Mouse (Mus musculus) neural tube, embryonic 11.5 days (tissue): Measurements from ENCODE around the gene Cox8b. TPM values are rescaled to one million over a fixed set of nuclear protein-coding genes. Genes with fewer than 3 reads are reported as not detected.
"Not testable (repeated sequence)": the region's sequence is repeated elsewhere in the genome, so short reads cannot be mapped to it uniquely, and the experiment has no call there.

Source experiments
- ATAC-seq: fragments of 200-750 bp; cut with Nextera tagmentation; 2 replicates; pipeline ENCODE4 v1.8.0; 2017; ENCODE audit warnings: moderate number of reproducible peaks, mild to moderate bottlenecking, moderate TSS enrichment, moderate library complexity; ENCODE audit not compliant: insufficient read depth, low FRiP score, low TSS enrichment
- DNase-seq: peaks from one replicate; pipeline ENCODE4 v3.0.0-alpha.2; 2015; ENCODE audit warnings: low spot score
- H3K27ac ChIP-seq: fragments of 300-500 bp; sonication (generic); 2 replicates; pipeline ENCODE4 v1.5.1; 2014; ENCODE audit warnings: low read depth, mild to moderate bottlenecking, low read length
- H3K27me3 ChIP-seq: fragments of 300-500 bp; sonication (generic); 2 replicates; pipeline ENCODE4 v1.6.1; 2014; ENCODE audit warnings: mild to moderate bottlenecking, low read length, mixed read lengths; ENCODE audit not compliant: control insufficient read depth, insufficient read depth
- H3K36me3 ChIP-seq: fragments of 300-500 bp; sonication (generic); 2 replicates; pipeline ENCODE4 v1.6.1; 2014; ENCODE audit warnings: mild to moderate bottlenecking, low read length, moderate library complexity, mixed read lengths; ENCODE audit not compliant: control insufficient read depth, insufficient read depth
- H3K4me1 ChIP-seq: fragments of 300-500 bp; sonication (generic); 2 replicates; pipeline ENCODE4 v1.6.1; 2014; ENCODE audit warnings: low read length, mixed read lengths; ENCODE audit not compliant: control insufficient read depth, insufficient read depth
- H3K4me2 ChIP-seq: fragments of 300-500 bp; sonication (generic); 2 replicates; pipeline ENCODE4 v1.6.1; 2014; ENCODE audit warnings: low read depth, mild to moderate bottlenecking, moderate library complexity
- H3K4me3 ChIP-seq: fragments of 300-500 bp; sonication (generic); 2 replicates; pipeline ENCODE4 v1.5.1; 2014; ENCODE audit warnings: low read depth, low read length
- H3K9ac ChIP-seq: fragments of 300-500 bp; sonication (generic); 2 replicates; pipeline ENCODE4 v1.6.1; 2014; ENCODE audit warnings: mild to moderate bottlenecking, low read length
- H3K9me3 ChIP-seq: fragments of 300-500 bp; sonication (generic); 2 replicates; pipeline ENCODE4 v1.6.1; 2016; ENCODE audit warnings: low read length; ENCODE audit not compliant: control insufficient read depth
- WGBS: fragments of 180-500 bp; shearing (Covaris S2); extraction: QIAGEN DNeasy Blood & Tissue Kit; methylation state at CpG from one replicate; pipeline ENCODE4 v1.1.7; 2014; 5-methylcytosine and 5-hydroxymethylcytosine counted together
- polyA plus RNA-seq: library from polyadenylated mRNA; unstranded; fragments of >200 nt; fragmentation: Nextera tagmentation; extraction: Ambion mirVana; gene quantifications from 2 replicates; pipeline ENCODE4 v1.2.1, GENCODE M21; 2014

Cox8b gene
- polyA plus RNA-seq, 1 experiment from 2014 or later: 0.81 TPM

DNA sequence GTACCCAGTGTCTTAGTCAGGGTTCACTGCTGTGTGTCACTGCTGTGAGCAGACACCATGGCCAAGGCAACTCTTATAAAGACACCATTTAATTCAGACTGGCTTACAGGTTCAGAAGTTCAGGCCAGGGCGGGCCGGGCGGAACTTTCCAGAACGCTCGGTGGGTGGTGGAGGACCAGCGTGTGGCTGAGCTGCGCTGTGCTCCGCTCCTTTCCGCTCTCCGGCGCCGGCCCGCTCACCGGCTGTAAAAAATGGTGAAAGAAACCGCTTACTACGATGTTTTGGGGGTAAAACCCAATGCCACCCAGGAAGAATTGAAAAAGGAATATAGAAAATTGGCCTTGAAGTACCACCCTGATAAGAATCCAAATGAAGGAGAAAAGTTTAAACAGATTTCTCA, 9.6 kb downstream of the Cox8b start:
- H3K9me3 ChIP-seq: not testable (repeated sequence)
- H3K36me3 ChIP-seq: peaks cover 17% of the 10 kb centered on the region
- WGBS: 95% methylated on average over 16 of the region's 16 CpGs

DNA sequence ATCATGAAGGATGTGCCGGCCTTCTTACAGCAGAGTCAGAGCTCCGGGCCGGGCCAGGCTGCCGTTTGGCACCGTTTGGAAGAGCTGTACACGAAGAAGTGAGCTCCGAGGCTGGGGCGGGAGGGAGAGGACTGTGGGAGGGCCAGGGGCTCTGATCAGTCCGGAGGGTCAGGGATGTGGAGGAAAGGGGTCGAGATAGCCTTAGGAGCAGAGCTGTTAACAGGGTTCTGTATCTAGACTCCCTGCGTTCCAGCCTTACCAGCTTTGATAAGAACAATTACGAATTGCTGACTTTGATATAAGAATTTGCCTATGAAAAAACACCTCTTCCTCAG, 17.8 kb downstream of the Cox8b start:
- peak; percentile 59 for ATAC-seq
- peak overlapping the region; percentile 71 for H3K4me2 ChIP-seq
- no peaks in the 10 kb centered on the region for H3K27me3 ChIP-seq
- 0 out of 2 replicates have a peak, but pooled peaks cover 5% of the 10 kb centered on the region for H3K4me1 ChIP-seq
- H3K27ac ChIP-seq: peak overlapping the region; percentile 70; the same call in 1 of the 2 replicates
- no peak for DNase-seq
- H3K36me3 ChIP-seq: peaks cover 3% of the 10 kb centered on the region
- WGBS: under 1% methylated on average over 12 of the region's 12 CpGs
- H3K4me3 ChIP-seq: peak overlapping the region; percentile 66
- H3K9ac ChIP-seq: peak overlapping the region; percentile 58
- H3K9me3 ChIP-seq: no peaks in the 10 kb centered on the region

More for the DNA sequence above, 9.6 kb downstream of the Cox8b start:
- H3K4me2 ChIP-seq, H3K4me1 ChIP-seq, ATAC-seq, DNase-seq, H3K4me3 ChIP-seq, H3K27me3 ChIP-seq, H3K9ac ChIP-seq, H3K27ac ChIP-seq: not testable (repeated sequence)

GRCm38 (mm10) chr7:140881696-140882468, 18.4 kb downstream of the Cox8b start, which contains the start of the genes Psmd13 and Sirt3:
Psmd13 (plus strand) TSS chr7:140881968.
Sirt3 (minus strand) TSS chr7:140882309.
- peak within 1 kb of the TSS; percentile 58 for H3K9ac ChIP-seq
- H3K36me3 ChIP-seq: no peaks in the 10 kb centered on the region; the same call in 1 of the 2 replicates
- H3K27ac ChIP-seq: peak within 1 kb of the TSS; percentile 70
- H3K4me1 ChIP-seq: 0 out of 2 replicates have a peak, but pooled peaks cover 5% of the 10 kb centered on the region
- DNase-seq (peak; percentile 95), ATAC-seq (peak; percentile 94)
- H3K4me2 ChIP-seq: peak within 1 kb of the TSS; percentile 71
- under 1% methylated on average over 59 of the region's 59 CpGs for WGBS
- H3K4me3 ChIP-seq: peak within 1 kb of the TSS; percentile 66
- no peaks in the 10 kb centered on the region for H3K27me3 ChIP-seq
- H3K9me3 ChIP-seq: no peaks in the 10 kb centered on the region

- H3K4me1 ChIP-seq: 0 out of 2 replicates have a peak, but pooled peaks cover 5% of the 10 kb centered on the region
- ATAC-seq (no peak), DNase-seq (no peak)
Measured at GRCm38 (mm10) chr7:140880865-140881515, 19.3 kb downstream of the Cox8b start.

GRCm38 (mm10) chr7:140880419-140880818, 19.8 kb downstream of the Cox8b start:
- no peak overlapping the region for H3K4me2 ChIP-seq
- no peak for ATAC-seq
- no peaks in the 10 kb centered on the region for H3K27me3 ChIP-seq
- H3K27ac ChIP-seq: no peak overlapping the region
- H3K4me1 ChIP-seq: 0 out of 2 replicates have a peak, but pooled peaks cover 5% of the 10 kb centered on the region
- WGBS: 88% methylated on average over 3 of the region's 3 CpGs
- no peak overlapping the region for H3K4me3 ChIP-seq
- DNase-seq: no peak
- no peaks in the 10 kb centered on the region for H3K36me3 ChIP-seq
- no peaks in the 10 kb centered on the region for H3K9me3 ChIP-seq
- no peak overlapping the region for H3K9ac ChIP-seq

More at GRCm38 (mm10) chr7:140880865-140881515, 19.3 kb downstream of the Cox8b start:
- peak overlapping the region; percentile 58 for H3K9ac ChIP-seq
- H3K4me2 ChIP-seq: peak overlapping the region; percentile 71
- H3K36me3 ChIP-seq: no peaks in the 10 kb centered on the region
- no peaks in the 10 kb centered on the region for H3K27me3 ChIP-seq
- no peaks in the 10 kb centered on the region for H3K9me3 ChIP-seq
- peak overlapping the region; percentile 70; the same call in 1 of the 2 replicates for H3K27ac ChIP-seq
- 35% methylated on average over 8 of the region's 8 CpGs for WGBS
- peak overlapping the region; percentile 66 for H3K4me3 ChIP-seq

GRCm38 (mm10) chr7:140879355-140879754, 20.9 kb downstream of the Cox8b start:
- no peak overlapping the region for H3K4me2 ChIP-seq
- H3K36me3 ChIP-seq: no peaks in the 10 kb centered on the region
- no peaks in the 10 kb centered on the region for H3K27me3 ChIP-seq
- H3K9me3 ChIP-seq: no peaks in the 10 kb centered on the region
- no peak overlapping the region for H3K9ac ChIP-seq
- H3K4me3 ChIP-seq: no peak overlapping the region
- no peak for ATAC-seq
- no peak overlapping the region for H3K27ac ChIP-seq
- WGBS: 95% methylated on average over 7 of the region's 7 CpGs
- 0 out of 2 replicates have a peak, but pooled peaks cover 5% of the 10 kb centered on the region for H3K4me1 ChIP-seq
- DNase-seq: no peak

- H3K4me3 ChIP-seq: no peak overlapping the region
- H3K4me2 ChIP-seq: no peak overlapping the region
- 88% methylated on average over 6 of the region's 6 CpGs for WGBS
- no peak overlapping the region for H3K27ac ChIP-seq
- H3K27me3 ChIP-seq: no peaks in the 10 kb centered on the region
- H3K4me1 ChIP-seq: 0 out of 2 replicates have a peak, but pooled peaks cover 2% of the 10 kb centered on the region
- ATAC-seq (no peak), DNase-seq (no peak)
- no peak overlapping the region for H3K9ac ChIP-seq
- no peaks in the 10 kb centered on the region for H3K9me3 ChIP-seq
- H3K36me3 ChIP-seq: no peaks in the 10 kb centered on the region
Measured at GRCm38 (mm10) chr7:140877364-140877763, 22.9 kb downstream of the Cox8b start.

DNA sequence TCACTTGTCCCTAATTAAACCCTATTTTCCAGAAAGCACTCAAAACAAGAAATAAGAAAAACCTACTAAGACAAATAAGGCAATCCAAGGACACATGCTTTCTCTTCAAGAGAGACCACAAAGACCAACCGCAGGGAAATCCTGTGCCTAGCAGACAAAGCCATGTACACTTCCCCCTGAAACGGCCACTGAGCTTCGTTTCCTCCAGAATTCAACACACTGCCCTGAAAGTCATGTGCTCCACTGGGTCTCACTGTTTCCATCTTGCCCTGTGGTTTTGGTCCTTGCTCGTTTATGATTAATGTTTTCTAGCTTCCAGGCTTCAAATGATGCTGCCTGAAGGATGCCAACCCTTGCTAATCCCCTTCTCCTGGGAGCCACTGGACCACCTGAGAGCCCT, 26.0 kb downstream of the Cox8b start:
- Histone ChIP-seq H3K27me3 (no peaks in the 10 kb centered on the region), H3K4me2 (no peak overlapping the region), H3K9me3 (no peaks in the 10 kb centered on the region), H3K4me1 (no peaks in the 10 kb centered on the region), H3K36me3 (no peaks in the 10 kb centered on the region), H3K27ac (no peak overlapping the region), H3K9ac (no peak overlapping the region), H3K4me3 (no peak overlapping the region)
- 91% methylated on average over 4 of the region's 4 CpGs for WGBS
- DNase-seq: no peak
- no peak for ATAC-seq
